Mouse (Mus musculus) lung, embryonic 16.5 days (tissue): ENCODE data around the gene Ece1. TPM values are rescaled to one million over a fixed set of nuclear protein-coding genes. Genes with fewer than 3 reads are reported as not detected.
"Not testable (repeated sequence)": the region's sequence is repeated elsewhere in the genome, so short reads cannot be mapped to it uniquely, and the experiment has no call there.

Experiments
- ATAC-seq: fragments of 200-750 bp; cut with Nextera tagmentation; 2 replicates; pipeline ENCODE4 v1.8.0; 2017; ENCODE audit warnings: low read depth, mild to moderate bottlenecking, moderate library complexity
- H3K27ac ChIP-seq: fragments of 300-500 bp; sonication (generic); 2 replicates; pipeline ENCODE4 v1.5.1; 2014; ENCODE audit warnings: mild to moderate bottlenecking, control low read depth, low read length
- H3K27me3 ChIP-seq: fragments of 300-500 bp; sonication (generic); 2 replicates; pipeline ENCODE4 v1.6.1; 2014; ENCODE audit warnings: low read depth, low read length, mixed read lengths; ENCODE audit not compliant: control insufficient read depth, insufficient read depth
- H3K36me3 ChIP-seq: fragments of 300-500 bp; sonication (generic); 2 replicates; pipeline ENCODE4 v1.6.1; 2014; ENCODE audit warnings: low read length; ENCODE audit not compliant: control insufficient read depth, insufficient read depth
- H3K4me1 ChIP-seq: fragments of 300-500 bp; sonication (generic); replicated peaks from 2 replicates; pipeline ENCODE4 v1.6.1; 2014; ENCODE audit warnings: low read length, mixed read lengths; ENCODE audit not compliant: control insufficient read depth, insufficient read depth
- H3K4me2 ChIP-seq: fragments of 300-500 bp; sonication (generic); 2 replicates; pipeline ENCODE4 v1.6.1; 2014; ENCODE audit warnings: low read depth, low read length, control low read depth
- H3K4me3 ChIP-seq: fragments of 300-500 bp; sonication (generic); 2 replicates; pipeline ENCODE4 v1.5.1; 2014; ENCODE audit warnings: mild to moderate bottlenecking, low read length, control low read depth
- H3K9ac ChIP-seq: fragments of 300-500 bp; sonication (generic); 2 replicates; pipeline ENCODE4 v1.6.1; 2014; ENCODE audit warnings: low read length, control low read depth
- H3K9me3 ChIP-seq: fragments of 300-500 bp; sonication (generic); 2 replicates; pipeline ENCODE4 v1.6.1; 2016; ENCODE audit warnings: low read length; ENCODE audit not compliant: control insufficient read depth
- WGBS: fragments of 180-500 bp; shearing (Covaris S2); extraction: QIAGEN DNeasy Blood & Tissue Kit; methylation state at CpG from one replicate; pipeline ENCODE4 v1.1.7; 2014; 5-methylcytosine and 5-hydroxymethylcytosine counted together
- polyA plus RNA-seq: library from polyadenylated mRNA; unstranded; fragments of >200 nt; fragmentation: Nextera tagmentation; extraction: Ambion mirVana; gene quantifications from 2 replicates; pipeline ENCODE4 v1.2.1, GENCODE M21; 2015

Gene Ece1
- polyA plus RNA-seq, 1 experiment from 2014 or later = 53.8 TPM

- no peak overlapping the region for H3K9ac ChIP-seq
- no peak overlapping the region for H3K27ac ChIP-seq
- WGBS = 80% methylated on average over 6 of the region's 6 CpGs
- peaks cover 4% of the 10 kb centered on the region; the same call in 1 of the 2 replicates for H3K4me1 ChIP-seq
- H3K36me3 ChIP-seq = peaks cover 24% of the 10 kb centered on the region
- no peak overlapping the region for H3K4me2 ChIP-seq
- no peak for ATAC-seq
- no peaks in the 10 kb centered on the region for H3K27me3 ChIP-seq
- H3K9me3 ChIP-seq = 0 out of 2 replicates have a peak, but pooled peaks cover 3% of the 10 kb centered on the region
- H3K4me3 ChIP-seq = no peak overlapping the region
Observed at GRCm38 (mm10) chr4:137963431-137963830, 101.4 kb downstream of the Ece1 start.

GRCm38 (mm10) chr4:137963881-137964584, 102.0 kb downstream of the Ece1 start:
- Histone ChIP-seq H3K4me3 (no peak overlapping the region), H3K27ac (no peak overlapping the region), H3K27me3 (no peaks in the 10 kb centered on the region), H3K36me3 (peaks cover 20% of the 10 kb centered on the region), H3K4me1 (peaks cover 4% of the 10 kb centered on the region; the same call in 1 of the 2 replicates), H3K9ac (no peak overlapping the region), H3K9me3 (0 out of 2 replicates have a peak, but pooled peaks cover 3% of the 10 kb centered on the region), H3K4me2 (no peak overlapping the region)
- 65% methylated on average over 9 of the region's 9 CpGs for WGBS
- ATAC-seq = peak; percentile 29; the same call in 1 of the 2 replicates

GRCm38 (mm10) chr4:137964585-137964930, 102.5 kb downstream of the Ece1 start:
- no peak overlapping the region for H3K4me3 ChIP-seq
- H3K4me2 ChIP-seq = no peak overlapping the region
- no peaks in the 10 kb centered on the region for H3K27me3 ChIP-seq
- H3K27ac ChIP-seq = no peak overlapping the region
- peaks cover 15% of the 10 kb centered on the region for H3K36me3 ChIP-seq
- WGBS = 92% methylated on average over 11 of the region's 11 CpGs
- 0 out of 2 replicates have a peak, but pooled peaks cover 3% of the 10 kb centered on the region for H3K9me3 ChIP-seq
- ATAC-seq = no peak
- no peak overlapping the region for H3K9ac ChIP-seq
- H3K4me1 ChIP-seq = peaks cover 4% of the 10 kb centered on the region; the same call in 1 of the 2 replicates

- H3K27me3 ChIP-seq = no peaks in the 10 kb centered on the region
- H3K9ac ChIP-seq = no peak overlapping the region
- no peak overlapping the region for H3K4me2 ChIP-seq
- H3K4me3 ChIP-seq = no peak overlapping the region
- no peaks in the 10 kb centered on the region for H3K9me3 ChIP-seq
- no peaks in the 10 kb centered on the region for H3K36me3 ChIP-seq
- no peak overlapping the region for H3K27ac ChIP-seq
- ATAC-seq = 0 out of 2 replicates have a peak, but pooled peaks have one; percentile 27
- 11% methylated on average over 9 of the region's 9 CpGs for WGBS
- H3K4me1 ChIP-seq = no peaks in the 10 kb centered on the region
Observed at GRCm38 (mm10) chr4:137968203-137968602, 106.2 kb downstream of the Ece1 start.

GRCm38 (mm10) chr4:137970623-137971199, 108.7 kb downstream of the Ece1 start:
- H3K27ac ChIP-seq, H3K4me3 ChIP-seq, H3K9me3 ChIP-seq, H3K4me2 ChIP-seq, H3K27me3 ChIP-seq, H3K4me1 ChIP-seq, H3K9ac ChIP-seq, H3K36me3 ChIP-seq: not testable (repeated sequence)
- ATAC-seq = peak; percentile 69
- WGBS = no CpG with 5 or more reads among the region's 11 CpGs

GRCm38 (mm10) chr4:137974856-137975432, 112.9 kb downstream of the Ece1 start:
- not testable (repeated sequence) for H3K36me3 ChIP-seq, H3K4me1 ChIP-seq, H3K27ac ChIP-seq, H3K27me3 ChIP-seq, H3K9ac ChIP-seq, H3K4me2 ChIP-seq, H3K9me3 ChIP-seq, H3K4me3 ChIP-seq
- peak; percentile 47 for ATAC-seq
- WGBS = no CpG with 5 or more reads among the region's 11 CpGs

- H3K27ac ChIP-seq = not testable (repeated sequence)
- no CpG with 5 or more reads among the region's 11 CpGs for WGBS
Observed at GRCm38 (mm10) chr4:137979066-137979644, 117.1 kb downstream of the Ece1 start.

GRCm38 (mm10) chr4:137982869-137983268, 120.8 kb downstream of the Ece1 start:
- no peaks in the 10 kb centered on the region for H3K9me3 ChIP-seq
- no peak for ATAC-seq
- H3K27ac ChIP-seq = no peak overlapping the region
- no peak overlapping the region for H3K9ac ChIP-seq
- H3K4me2 ChIP-seq = no peak overlapping the region
- no peak overlapping the region for H3K4me3 ChIP-seq
- no peaks in the 10 kb centered on the region; the same call in 1 of the 2 replicates for H3K27me3 ChIP-seq
- peaks cover 5% of the 10 kb centered on the region; the same call in 1 of the 2 replicates for H3K4me1 ChIP-seq
- 64% methylated on average over 1 of the region's 1 CpGs for WGBS
- no peaks in the 10 kb centered on the region for H3K36me3 ChIP-seq

More at GRCm38 (mm10) chr4:137979066-137979644, 117.1 kb downstream of the Ece1 start:
- not testable (repeated sequence) for H3K4me2 ChIP-seq, H3K9ac ChIP-seq, H3K27me3 ChIP-seq, H3K4me1 ChIP-seq, H3K36me3 ChIP-seq, H3K4me3 ChIP-seq, H3K9me3 ChIP-seq
- peak; percentile 39 for ATAC-seq

GRCm38 (mm10) chr4:137984212-137984611, 122.2 kb downstream of the Ece1 start:
- ATAC-seq = peak; percentile 54
- 29% methylated on average over 10 of the region's 10 CpGs for WGBS
- Histone ChIP-seq H3K4me2 (no peak overlapping the region), H3K9ac (peak overlapping the region; percentile 5; the same call in 1 of the 2 replicates), H3K27ac (no peak overlapping the region), H3K27me3 (no peaks in the 10 kb centered on the region; the same call in 1 of the 2 replicates), H3K4me1 (peaks cover 5% of the 10 kb centered on the region; the same call in 1 of the 2 replicates), H3K36me3 (no peaks in the 10 kb centered on the region), H3K9me3 (no peaks in the 10 kb centered on the region), H3K4me3 (no peak overlapping the region)
